Mouse (Mus musculus) lung, postnatal 0 days (tissue): ENCODE results near the gene Zfp3. TPM values are rescaled to one million over a fixed set of nuclear protein-coding genes. Genes with fewer than 3 reads are reported as not detected.

Source experiments
- ATAC-seq: fragments of 200-750 bp; cut with Nextera tagmentation; 2 replicates; pipeline ENCODE4 v1.8.0; 2017; ENCODE audit warnings: moderate library complexity
- DNase-seq: peaks from one replicate; pipeline ENCODE4 v3.0.0-alpha.2; 2016; ENCODE audit warnings: low spot score
- H3K27ac ChIP-seq: fragments of 300-500 bp; sonication (generic); 2 replicates; pipeline ENCODE4 v1.5.1; 2014; ENCODE audit warnings: antibody characterized with exemption, mild to moderate bottlenecking, low read length, mixed read lengths
- H3K27me3 ChIP-seq: fragments of 300-500 bp; sonication (generic); replicated peaks from 2 replicates; pipeline ENCODE4 v1.6.1; 2014; ENCODE audit warnings: low read length, mixed read lengths; ENCODE audit not compliant: insufficient read depth
- H3K36me3 ChIP-seq: fragments of 300-500 bp; sonication (generic); 2 replicates; pipeline ENCODE4 v1.6.1; 2014; ENCODE audit warnings: low read length, mixed read lengths; ENCODE audit not compliant: insufficient read depth
- H3K4me1 ChIP-seq: fragments of 300-500 bp; sonication (generic); 2 replicates; pipeline ENCODE4 v1.6.1; 2014; ENCODE audit warnings: antibody characterized with exemption, low read depth, low read length, mixed read lengths; ENCODE audit not compliant: insufficient read depth
- H3K4me2 ChIP-seq: fragments of 300-500 bp; sonication (generic); replicated peaks from 2 replicates; pipeline ENCODE4 v1.6.1; 2014; ENCODE audit warnings: low read depth, mild to moderate bottlenecking, low read length, moderate library complexity, mixed read lengths
- H3K4me3 ChIP-seq: fragments of 300-500 bp; sonication (generic); 2 replicates; pipeline ENCODE4 v1.5.1; 2014; ENCODE audit warnings: low read depth, low read length
- H3K9ac ChIP-seq: fragments of 300-500 bp; sonication (generic); replicated peaks from 2 replicates; pipeline ENCODE4 v1.6.1; 2014; ENCODE audit warnings: low read depth, mild to moderate bottlenecking
- H3K9me3 ChIP-seq: fragments of 300-500 bp; sonication (generic); 2 replicates; pipeline ENCODE4 v1.6.1; 2016; ENCODE audit warnings: low read length, mixed read lengths
- CTCF ChIP-seq: IDR thresholded peaks from 2 replicates; pipeline ENCODE4 v1.5.1; 2016; ENCODE audit warnings: antibody characterized with exemption, mild to moderate bottlenecking
- EP300 ChIP-seq: IDR thresholded peaks from 2 replicates; pipeline ENCODE4 v1.6.1; 2016; ENCODE audit warnings: antibody characterized with exemption, mild to moderate bottlenecking, control low read depth
- WGBS: fragments of 180-500 bp; shearing (Covaris S2); extraction: QIAGEN DNeasy Blood & Tissue Kit; methylation state at CpG from one replicate; pipeline ENCODE4 v1.1.7; 2014; 5-methylcytosine and 5-hydroxymethylcytosine counted together
- microRNA-seq: library from miRNA; unstranded; fragments of <30 nt; microRNA quantifications from one replicate; pipeline ENCODE4, GENCODE M21; 2016
- polyA plus RNA-seq: library from polyadenylated mRNA; unstranded; fragments of >200 nt; fragmentation: Nextera tagmentation; extraction: Ambion mirVana; gene quantifications from 2 replicates; pipeline ENCODE4 v1.2.1, GENCODE M21; 2015

The Zfp3 gene
- polyA plus RNA-seq, 1 experiment from 2014 or later = 3.6 TPM

GRCm38 (mm10) chr11:70815498-70816078 lies 51.6 kb downstream of the Zfp3 start:
- DNase-seq (peak; percentile 76), ATAC-seq (no peak; the same call in 1 of the 2 replicates)
- H3K4me1 ChIP-seq = no peaks in the 10 kb centered on the region
- H3K36me3 ChIP-seq = no peaks in the 10 kb centered on the region
- no peaks in the 10 kb centered on the region for H3K9me3 ChIP-seq
- no peak overlapping the region for H3K4me2 ChIP-seq
- WGBS = 23% methylated on average over 6 of the region's 6 CpGs
- H3K9ac ChIP-seq = no peak overlapping the region
- H3K27ac ChIP-seq = no peak overlapping the region
- no peaks in the 10 kb centered on the region for H3K27me3 ChIP-seq
- peak; percentile 86 for TF ChIP-seq CTCF
- no peak for TF ChIP-seq EP300
- no peak overlapping the region for H3K4me3 ChIP-seq

- no peaks in the 10 kb centered on the region for H3K9me3 ChIP-seq
- H3K4me2 ChIP-seq = no peak overlapping the region
- H3K4me3 ChIP-seq = no peak overlapping the region
- no peak overlapping the region for H3K9ac ChIP-seq
- TF ChIP-seq CTCF = no peak
- TF ChIP-seq EP300 = no peak
- WGBS = 59% methylated on average over 4 of the region's 4 CpGs
- DNase-seq (no peak), ATAC-seq (no peak)
- H3K4me1 ChIP-seq = no peaks in the 10 kb centered on the region
- H3K36me3 ChIP-seq = no peaks in the 10 kb centered on the region
- H3K27me3 ChIP-seq = no peaks in the 10 kb centered on the region
- no peak overlapping the region for H3K27ac ChIP-seq
Measured at GRCm38 (mm10) chr11:70816770-70817169, 52.8 kb downstream of the Zfp3 start.

- Histone ChIP-seq H3K9ac (no peak overlapping the region), H3K36me3 (no peaks in the 10 kb centered on the region), H3K4me2 (no peak overlapping the region), H3K27me3 (no peaks in the 10 kb centered on the region), H3K4me1 (no peaks in the 10 kb centered on the region; the same call in 1 of the 2 replicates), H3K27ac (no peak overlapping the region), H3K4me3 (no peak overlapping the region), H3K9me3 (no peaks in the 10 kb centered on the region)
- DNase-seq = no peak
- TF ChIP-seq EP300 (no peak), CTCF (no peak)
- 80% methylated on average over 8 of the region's 8 CpGs for WGBS
- no peak for ATAC-seq
Measured at GRCm38 (mm10) chr11:70820120-70820519, 56.1 kb downstream of the Zfp3 start.

DNA sequence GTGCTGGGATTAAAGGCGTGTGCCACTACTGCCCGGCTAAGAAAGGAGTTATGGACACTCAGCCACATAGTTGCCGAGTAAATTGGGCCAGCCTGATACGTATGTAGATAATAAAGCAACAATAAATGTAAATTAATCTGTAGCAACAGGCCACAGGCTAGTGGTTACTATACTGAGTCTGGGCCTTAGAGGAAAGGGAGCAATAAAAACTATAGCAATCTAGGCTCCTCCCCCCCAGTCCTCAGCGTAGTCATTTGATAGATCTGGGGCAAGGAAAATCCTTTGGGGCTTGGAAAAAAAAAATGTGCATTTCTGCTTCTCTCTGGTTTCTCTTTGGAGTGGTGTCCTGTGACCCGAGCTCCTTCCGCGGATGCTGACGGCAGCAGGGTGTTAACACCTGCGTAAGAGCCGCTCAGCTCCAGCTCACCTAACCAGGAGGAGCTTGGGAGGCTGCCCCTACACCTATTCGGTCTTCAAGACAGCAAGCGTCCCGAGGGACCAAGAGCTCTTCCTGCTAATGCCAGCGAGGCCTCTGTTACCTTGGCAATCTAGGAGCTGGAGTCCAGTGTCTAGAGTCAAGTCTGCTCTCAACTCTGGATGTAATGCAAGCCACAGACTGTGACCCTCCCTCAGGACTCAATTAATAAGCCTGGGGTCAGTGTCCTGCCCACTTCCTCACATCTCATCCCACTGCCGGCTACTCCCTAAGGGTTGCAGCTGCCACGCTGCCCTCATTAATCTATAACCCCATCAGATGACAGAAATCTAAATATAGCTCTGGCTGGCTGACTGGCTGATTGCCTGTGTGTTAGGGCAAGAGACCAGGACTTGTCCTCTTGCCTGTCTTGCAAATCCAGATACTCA lies 58.0 kb downstream of the Zfp3 start:
- ATAC-seq (no peak), DNase-seq (peak; percentile 20)
- no peak for TF ChIP-seq EP300
- TF ChIP-seq CTCF = no peak
- H3K4me3 ChIP-seq = no peak overlapping the region
- H3K9ac ChIP-seq = no peak overlapping the region
- H3K27ac ChIP-seq = no peak overlapping the region
- H3K27me3 ChIP-seq = no peaks in the 10 kb centered on the region
- no peaks in the 10 kb centered on the region for H3K36me3 ChIP-seq
- 35% methylated on average over 17 of the region's 17 CpGs for WGBS
- no peaks in the 10 kb centered on the region for H3K9me3 ChIP-seq
- H3K4me2 ChIP-seq = no peak overlapping the region
- no peaks in the 10 kb centered on the region; the same call in 1 of the 2 replicates for H3K4me1 ChIP-seq

Small RNA genes within 50 kb of the gene (microRNA-seq; reads per million reads assigned to microRNA genes)
- gene Gm22760 = not detected

Other genes starting within 250 kb of the Zfp3 start
- 0.43 and 0.68 TPM in 2 replicates for gene Vmo1, start 249.6 kb upstream of the Zfp3 start, polyA plus RNA-seq
- gene Gltpd2, start 245.0 kb upstream of the Zfp3 start, polyA plus RNA-seq = 0.64 and 0.86 TPM in 2 replicates
- 451 and 505 TPM in 2 replicates for gene Psmb6, start 238.8 kb upstream of the Zfp3 start, polyA plus RNA-seq
- not detected in 2 replicates for gene Gm40193, start 231.3 kb upstream of the Zfp3 start, polyA plus RNA-seq
- 10.8 and 13.5 TPM in 2 replicates for gene Pld2, start 224.1 kb upstream of the Zfp3 start, polyA plus RNA-seq
- 7.4 and 7.6 TPM in 2 replicates for gene Mink1, start 201.3 kb upstream of the Zfp3 start, polyA plus RNA-seq
- not detected in 2 replicates for gene 4930544D05Rik, start 148.4 kb upstream of the Zfp3 start, polyA plus RNA-seq
- not detected in 2 replicates for gene Chrne, start 145.0 kb upstream of the Zfp3 start, polyA plus RNA-seq
- gene Gp1ba, start 125.1 kb upstream of the Zfp3 start, polyA plus RNA-seq = 0.55 and 0.66 TPM in 2 replicates
- 112 and 119 TPM in 2 replicates for gene Rnf167, start 117.0 kb upstream of the Zfp3 start, polyA plus RNA-seq
- gene Slc25a11, start 116.7 kb upstream of the Zfp3 start, polyA plus RNA-seq = 118 and 121 TPM in 2 replicates
- 1,176 and 1,206 TPM in 2 replicates for gene Pfn1, start 109.6 kb upstream of the Zfp3 start, polyA plus RNA-seq
- 20.8 and 23.1 TPM in 2 replicates for gene Eno3, start 107.0 kb upstream of the Zfp3 start, polyA plus RNA-seq
- gene Spag7, start 94.8 kb upstream of the Zfp3 start, polyA plus RNA-seq = 84.6 and 95.5 TPM in 2 replicates
- gene Camta2, start 76.1 kb upstream of the Zfp3 start, polyA plus RNA-seq = 8.7 and 9.9 TPM in 2 replicates
- gene Inca1, start 64.1 kb upstream of the Zfp3 start, polyA plus RNA-seq = 2.4 and 2.6 TPM in 2 replicates
- gene Kif1c, start 63.7 kb upstream of the Zfp3 start, polyA plus RNA-seq = 4.8 and 5.3 TPM in 2 replicates
- gene Scimp, start 48.4 kb downstream of the Zfp3 start, polyA plus RNA-seq = 0.96 and 2.1 TPM in 2 replicates
- 35.3 and 35.6 TPM in 2 replicates for gene Rabep1, start 80.6 kb downstream of the Zfp3 start, polyA plus RNA-seq
- gene Nup88, start 205.8 kb downstream of the Zfp3 start, polyA plus RNA-seq = 56.6 and 58.0 TPM in 2 replicates
- 90.4 and 97.5 TPM in 2 replicates for gene Rpain, start 206.0 kb downstream of the Zfp3 start, polyA plus RNA-seq
- 79.6 and 83.4 TPM in 2 replicates for gene C1qbp, start 218.8 kb downstream of the Zfp3 start, polyA plus RNA-seq
- 5.9 and 6.2 TPM in 2 replicates for gene Dhx33, start 240.2 kb downstream of the Zfp3 start, polyA plus RNA-seq